Mouse (Mus musculus): Measurements from ENCODE around the gene Gm20661.

GRCm38 (mm10) chr9:107936215-107936822 lies 46.5 kb upstream of the Gm20661 start:
- TF ChIP-seq CTCF (IDR thresholded peaks at IDR 0.05; ENCODE audit: extremely low read depth, insufficient read length, insufficient replicate concordance, low read depth, low read length) (no peak), POLR2A (IDR thresholded peaks at IDR 0.05; ENCODE audit: low read depth, low read length) (no peak)
